Mouse (Mus musculus) spleen, embryonic (tissue): ENCODE measurements around the gene Rbm6.

ENCODE experiments used
- CTCF ChIA-PET: fragments of 350-600 bp; sonication (Branson Sonifier 250); formaldehyde crosslinking; loops from one replicate; lab custom pipeline; 2022; lab: Charles Lee

The Rbm6 gene

GRCm38 (mm10) chr9:107768851-107769250 lies 104.2 kb downstream of the Rbm6 start:
- CTCF ChIA-PET, result interaction anchor here (0.6 kb wide), 1 partner anchor 8 kb away, joined by 5 read pairs; no protein-coding TSS in a partner anchor

DNA sequence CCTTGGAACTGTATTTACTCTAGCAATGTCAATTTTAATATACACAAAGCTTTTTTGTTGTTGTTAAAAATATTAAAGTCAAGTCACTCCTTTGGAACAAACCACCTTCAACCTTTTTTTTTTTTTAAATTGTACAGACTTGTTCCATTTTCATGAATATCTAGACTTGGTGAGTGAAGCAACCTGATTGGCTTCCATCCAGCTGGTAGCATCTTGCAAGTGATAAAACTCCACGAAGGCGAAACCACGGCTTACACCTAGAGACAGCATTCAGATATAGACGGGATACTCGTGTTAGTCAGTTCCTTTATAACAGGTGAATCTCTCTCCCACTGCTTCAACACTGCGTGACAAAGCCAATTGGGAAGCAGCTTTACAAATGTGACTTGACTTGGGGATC lies 113.4 kb downstream of the Rbm6 start:
- CTCF ChIA-PET, result no interaction called here

- CTCF ChIA-PET, result no interaction called here
These were observed 122.7 kb downstream of the Rbm6 start for GRCm38 (mm10) chr9:107750378-107750777.

DNA sequence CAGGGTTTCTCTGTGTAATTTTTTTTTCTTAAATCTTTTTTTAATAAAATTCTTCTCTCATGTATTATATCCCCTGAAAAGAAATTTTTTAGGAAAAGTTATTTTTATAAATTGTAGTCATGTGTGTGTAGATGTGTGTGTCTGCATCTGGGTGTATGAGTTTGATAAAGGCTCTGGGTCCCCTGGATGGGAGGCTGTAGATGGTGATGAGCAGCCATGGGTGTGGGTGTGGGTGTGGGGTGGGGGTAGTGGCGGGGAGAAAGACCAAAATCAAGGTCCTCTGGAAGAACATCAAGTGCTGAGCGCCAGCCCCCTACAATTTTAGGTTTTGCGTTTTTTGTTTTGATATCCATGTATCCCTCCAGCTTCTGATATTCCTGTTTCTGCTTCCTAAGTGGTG lies 125.0 kb downstream of the Rbm6 start:
- CTCF ChIA-PET, result no interaction called here

GRCm38 (mm10) chr9:107747310-107747709 lies 125.7 kb downstream of the Rbm6 start:
- CTCF ChIA-PET, result interaction anchor here (0.6 kb wide), 1 partner anchor 409 kb away, joined by 3 read pairs; no protein-coding TSS in a partner anchor

DNA sequence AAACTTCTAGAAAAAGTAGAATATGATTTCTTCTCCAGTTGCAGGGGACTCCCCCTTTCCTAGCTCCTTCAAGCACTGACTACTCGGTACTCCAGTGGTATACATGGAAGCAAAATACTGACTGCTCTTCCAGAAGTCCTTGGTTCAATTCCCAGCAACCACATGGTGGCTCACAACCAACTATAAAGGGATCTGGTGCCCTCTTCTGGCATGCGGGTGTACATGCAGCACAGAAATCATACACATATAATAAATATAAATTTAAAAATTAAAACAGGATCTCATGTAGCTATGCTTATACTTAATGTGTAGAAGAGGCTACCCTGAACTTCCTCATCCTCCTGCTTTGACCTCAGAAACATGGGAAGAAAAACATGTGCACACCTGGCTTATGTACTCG lies 126.4 kb downstream of the Rbm6 start:
- CTCF ChIA-PET, result no interaction called here

DNA sequence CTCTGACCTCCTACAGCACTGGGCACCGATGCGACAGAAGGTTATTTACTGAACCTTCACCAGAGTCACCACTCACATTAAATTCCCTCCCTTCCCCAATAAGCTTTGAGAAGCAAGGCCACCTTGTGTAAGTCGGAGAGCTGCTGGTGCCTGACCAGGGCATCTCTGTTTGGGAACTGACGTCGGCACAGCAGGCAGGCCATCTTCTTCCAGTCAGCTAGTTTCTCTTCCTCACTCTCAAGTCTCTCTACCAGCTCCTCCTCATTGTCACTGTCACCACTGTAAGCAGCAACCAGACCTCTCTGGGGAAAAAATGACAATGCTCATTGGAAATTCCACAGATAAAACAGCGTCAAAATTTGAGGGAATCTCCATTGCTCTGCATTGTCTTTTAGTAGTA lies 129.0 kb downstream of the Rbm6 start:
- CTCF ChIA-PET, result interaction anchor here (0.5 to 1.1 kb wide), 3 partner anchors 9 to 1207 kb away, joined by 3 to 15 read pairs (median 11); no protein-coding TSS in a partner anchor

- CTCF ChIA-PET, result no interaction called here
These were observed 134.2 kb downstream of the Rbm6 start for GRCm38 (mm10) chr9:107738841-107739202.

- CTCF ChIA-PET, result interaction anchor here (0.7 kb wide), 2 partner anchors 60 to 318 kb away, joined by 5 read pairs; no protein-coding TSS in a partner anchor
These were observed 134.8 kb downstream of the Rbm6 start for GRCm38 (mm10) chr9:107738020-107738840.

DNA sequence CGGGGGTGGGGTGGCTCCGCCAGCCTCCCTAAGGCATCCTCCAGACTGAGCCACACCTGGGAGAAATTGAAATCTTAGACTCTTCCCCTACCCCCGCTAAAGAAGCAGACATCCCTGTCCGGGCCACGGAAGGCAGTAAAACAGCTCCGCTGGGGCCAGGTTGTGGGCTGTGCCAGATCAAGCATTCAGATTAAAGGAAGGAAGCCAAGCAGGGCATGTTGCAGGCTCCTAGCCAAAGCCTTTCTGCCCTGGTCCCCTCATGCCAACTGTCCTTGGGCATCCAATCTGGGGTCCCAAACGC lies 136.9 kb downstream of the Rbm6 start:
- CTCF ChIA-PET, result interaction anchor here (0.6 kb wide), 1 partner anchor 119 kb away, joined by 3 read pairs; no protein-coding TSS in a partner anchor

- CTCF ChIA-PET, result interaction anchor here (0.6 to 1.2 kb wide), 2 partner anchors 27 to 120 kb away, joined by 3 to 4 read pairs; no protein-coding TSS in a partner anchor
These were observed 137.5 kb downstream of the Rbm6 start for GRCm38 (mm10) chr9:107735356-107736184.

DNA sequence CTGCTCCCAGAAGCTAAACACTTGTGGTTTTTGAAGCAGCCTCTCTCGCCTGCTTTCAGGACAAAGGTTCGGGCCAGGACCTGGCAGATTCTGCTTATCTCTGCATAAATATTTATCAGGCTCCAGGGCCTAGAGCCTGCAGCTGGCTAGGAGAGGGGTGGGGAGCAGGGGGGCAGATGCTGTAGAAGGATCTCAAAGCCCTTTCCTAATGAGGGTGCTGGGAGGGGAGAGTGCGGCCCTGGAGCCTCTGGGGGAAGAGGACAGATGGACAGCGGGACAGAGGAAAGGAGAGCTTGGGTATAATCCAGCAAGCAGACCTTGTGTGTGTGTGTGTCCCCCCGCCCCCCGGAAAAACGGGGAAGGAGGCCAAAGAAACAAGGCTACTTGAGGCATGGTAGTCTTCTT lies 138.5 kb downstream of the Rbm6 start:
- CTCF ChIA-PET, result interaction anchor here (0.7 to 1.2 kb wide), 2 partner anchors 26 to 271 kb away, joined by 4 to 9 read pairs; no protein-coding TSS in a partner anchor

- CTCF ChIA-PET, result interaction anchor here (0.5 kb wide), 1 partner anchor 60 kb away, joined by 3 read pairs; no protein-coding TSS in a partner anchor
These were observed 143.3 kb downstream of the Rbm6 start for GRCm38 (mm10) chr9:107729709-107730108.

GRCm38 (mm10) chr9:107728919-107729670 lies 143.9 kb downstream of the Rbm6 start:
- CTCF ChIA-PET, result interaction anchor here (0.5 kb wide), 1 partner anchor 60 kb away, joined by 3 read pairs; no protein-coding TSS in a partner anchor

GRCm38 (mm10) chr9:107727041-107727440 lies 146.0 kb downstream of the Rbm6 start:
- CTCF ChIA-PET, result interaction anchor here (0.5 kb wide), 1 partner anchor 9 kb away, joined by 6 read pairs; no protein-coding TSS in a partner anchor

GRCm38 (mm10) chr9:107724796-107725195 lies 148.2 kb downstream of the Rbm6 start:
- CTCF ChIA-PET, result interaction anchor here (0.6 to 0.9 kb wide), 2 partner anchors 10 to 107 kb away, joined by 3 to 4 read pairs; no protein-coding TSS in a partner anchor

- CTCF ChIA-PET, result interaction anchor here (0.6 kb wide), 1 partner anchor 66 kb away, joined by 3 read pairs; no protein-coding TSS in a partner anchor
These were observed 149.1 kb downstream of the Rbm6 start for GRCm38 (mm10) chr9:107723794-107724531.
